Mouse (Mus musculus) bone marrow macrophage, adult 2 months (primary cell): ENCODE measurements around the gene Gse1. TPM values are rescaled to one million over a fixed set of nuclear protein-coding genes. Genes with fewer than 3 reads are reported as not detected.

Experiments
- H3K27ac ChIP-seq: 2 replicates; pipeline ENCODE4 v1.5.1; 2012; ENCODE audit warnings: low read depth, low read length; ENCODE audit not compliant: insufficient read depth
- H3K4me1 ChIP-seq: 2 replicates; pipeline ENCODE4 v1.6.1; 2012; ENCODE audit warnings: low read length; ENCODE audit not compliant: control insufficient read depth, insufficient read depth
- H3K4me3 ChIP-seq: 2 replicates; pipeline ENCODE4 v1.5.1; 2012; ENCODE audit warnings: mild to moderate bottlenecking, low read length, moderate library complexity; ENCODE audit not compliant: insufficient read depth
- CTCF ChIP-seq: IDR thresholded peaks from 2 replicates; pipeline ENCODE4 v1.5.1; 2012; ENCODE audit warnings: low read depth, mild to moderate bottlenecking, low read length, moderate library complexity
- POLR2A ChIP-seq: IDR thresholded peaks from 2 replicates; pipeline ENCODE4 v1.6.1; 2012; ENCODE audit warnings: mild to moderate bottlenecking, low read depth, low read length, borderline replicate concordance
- polyA plus RNA-seq: library from polyadenylated mRNA; stranded (reverse); fragments of >200 nt; gene quantifications from 2 replicates; pipeline ENCODE4 v1.2.4, GENCODE M21; 2012; ENCODE audit not compliant: missing spikeins, insufficient read depth, insufficient read length

The Gse1 gene
- polyA plus RNA-seq, 1 experiment = 15.1 TPM

GRCm38 (mm10) chr8:120232913-120233312, 4.7 kb downstream of the Gse1 start:
- no peak overlapping the region for H3K27ac ChIP-seq
- no peak overlapping the region for H3K4me3 ChIP-seq
- TF ChIP-seq POLR2A (no peak), CTCF (no peak)
- peaks cover 4% of the 10 kb centered on the region for H3K4me1 ChIP-seq

DNA sequence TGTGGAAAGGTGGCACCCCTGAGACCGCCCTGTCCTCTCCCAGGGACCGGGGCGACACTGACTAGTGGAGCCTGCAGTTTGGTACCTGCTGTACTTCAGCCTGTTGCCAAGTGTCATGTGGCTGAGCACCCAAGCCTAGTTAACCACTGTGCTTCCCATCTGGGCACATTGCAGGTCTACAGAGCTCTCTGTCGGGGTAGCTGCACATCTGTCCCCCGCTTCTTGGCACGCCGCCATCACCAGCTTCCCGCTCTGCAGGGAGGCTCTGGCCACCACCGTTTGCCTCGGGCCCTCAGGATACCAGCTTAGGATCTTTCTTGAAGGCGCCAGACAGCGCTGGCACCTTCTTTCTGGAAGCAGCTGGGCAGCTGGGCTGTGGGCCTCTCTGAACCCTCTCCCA, 6.2 kb downstream of the Gse1 start:
- H3K4me3 ChIP-seq = no peak overlapping the region

DNA sequence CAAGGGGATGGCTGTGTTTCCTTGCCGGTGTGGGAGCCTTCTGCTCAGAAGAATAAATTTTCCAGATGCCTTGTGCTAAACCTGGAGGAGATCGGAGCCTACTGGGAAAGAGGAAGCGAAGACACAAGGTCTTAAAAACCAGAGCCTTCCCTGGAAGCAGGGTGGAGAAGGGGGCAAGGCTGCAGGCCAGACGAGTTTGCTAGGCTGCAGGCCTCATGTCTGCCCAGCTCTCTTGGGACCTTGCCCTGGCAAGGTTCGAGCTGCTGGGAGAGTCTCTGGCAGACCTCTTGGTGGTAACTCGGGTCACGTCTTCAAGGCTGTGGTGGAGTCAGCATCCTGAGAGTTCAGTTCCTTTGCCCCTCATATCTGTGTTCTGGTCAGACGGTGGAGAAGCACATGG, 6.6 kb downstream of the Gse1 start:
- no peaks in the 10 kb centered on the region; the same call in 1 of the 2 replicates for H3K4me1 ChIP-seq
- no peak overlapping the region for H3K27ac ChIP-seq
- no peak overlapping the region for H3K4me3 ChIP-seq
- no peak for TF ChIP-seq POLR2A
- TF ChIP-seq CTCF = no peak

More for the DNA sequence above, 6.2 kb downstream of the Gse1 start:
- H3K4me1 ChIP-seq = peaks cover 3% of the 10 kb centered on the region; the same call in 1 of the 2 replicates
- H3K27ac ChIP-seq = no peak overlapping the region
- no peak for TF ChIP-seq CTCF
- no peak for TF ChIP-seq POLR2A

- no peak overlapping the region for H3K27ac ChIP-seq
- peaks cover 24% of the 10 kb centered on the region for H3K4me1 ChIP-seq
- TF ChIP-seq POLR2A = no peak
- no peak for TF ChIP-seq CTCF
- no peak overlapping the region for H3K4me3 ChIP-seq
Observed at GRCm38 (mm10) chr8:120243222-120243621, 15.0 kb downstream of the Gse1 start.

DNA sequence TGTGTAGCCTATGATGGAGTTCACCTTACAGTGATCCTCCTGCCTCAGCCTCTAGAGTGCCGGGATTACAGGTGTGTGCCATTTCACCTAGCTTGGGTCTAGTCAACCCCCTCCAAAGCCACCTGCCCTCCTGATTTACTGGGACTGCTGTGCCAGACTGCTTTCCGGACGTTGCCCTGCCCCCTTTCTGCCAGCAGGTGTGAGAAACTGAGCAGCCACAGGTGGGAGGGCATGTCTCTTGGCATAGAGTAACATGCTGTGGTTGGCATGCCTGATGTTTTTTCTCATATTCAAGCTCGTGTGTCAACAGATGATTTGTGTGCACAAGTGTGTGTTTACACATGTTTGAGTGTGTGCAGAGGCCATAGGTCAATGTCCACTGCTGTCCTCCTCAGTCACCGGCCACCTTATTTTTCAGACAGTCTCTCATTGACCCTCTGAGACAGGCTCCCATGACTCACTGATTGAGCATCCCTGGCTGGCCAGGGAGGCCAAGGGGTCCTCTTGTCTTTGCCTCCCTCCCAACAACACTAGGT, 15.7 kb downstream of the Gse1 start:
- TF ChIP-seq POLR2A = no peak
- no peak for TF ChIP-seq CTCF
- no peak overlapping the region for H3K4me3 ChIP-seq
- no peak overlapping the region for H3K27ac ChIP-seq
- H3K4me1 ChIP-seq = peaks cover 24% of the 10 kb centered on the region

DNA sequence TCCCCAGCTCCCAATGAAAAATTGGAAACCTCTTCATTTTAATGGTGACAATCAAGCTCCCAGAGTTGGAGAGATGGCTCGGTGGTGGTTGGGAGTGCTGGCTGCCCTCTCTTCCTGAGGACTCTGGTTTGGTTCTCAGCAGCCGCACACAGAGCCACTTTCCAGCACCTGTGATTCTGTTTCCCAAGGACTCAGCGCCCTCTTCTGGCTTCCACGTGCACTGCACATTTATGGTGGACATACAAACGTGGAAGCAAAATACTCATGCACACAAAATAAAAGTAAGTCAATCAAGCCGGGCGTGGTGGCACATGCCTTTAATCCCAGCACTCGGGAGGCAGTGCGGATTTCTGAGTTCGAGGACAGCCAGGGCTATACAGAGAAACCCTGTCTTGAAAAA, 16.3 kb downstream of the Gse1 start:
- Histone ChIP-seq H3K4me1 (peaks cover 24% of the 10 kb centered on the region), H3K27ac (no peak overlapping the region), H3K4me3 (no peak overlapping the region)
- TF ChIP-seq POLR2A (no peak), CTCF (peak; percentile 40; the same call in 1 of the 2 replicates)

DNA sequence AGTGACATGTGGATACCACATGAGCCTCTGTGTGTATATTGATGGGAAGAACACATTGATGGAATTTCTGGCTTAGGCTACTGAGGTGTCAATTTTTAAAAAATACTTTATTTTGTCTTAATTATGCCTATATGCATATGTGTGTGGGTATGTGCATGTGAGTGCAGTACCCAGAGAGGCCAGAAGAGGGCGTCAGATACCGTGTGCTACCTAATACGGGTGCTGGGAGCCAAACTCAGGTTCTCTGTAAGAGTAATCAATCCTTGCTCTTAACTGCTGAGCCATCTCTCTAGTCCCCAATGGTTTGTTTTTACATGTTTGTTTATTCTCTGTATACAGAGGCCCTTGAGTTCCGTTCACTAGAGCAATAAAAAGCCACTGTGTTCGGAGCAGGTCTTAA, 19.4 kb downstream of the Gse1 start:
- H3K27ac ChIP-seq = no peak overlapping the region
- TF ChIP-seq CTCF = peak; percentile 21; the same call in 1 of the 2 replicates
- no peak for TF ChIP-seq POLR2A
- H3K4me1 ChIP-seq = peaks cover 8% of the 10 kb centered on the region
- no peak overlapping the region for H3K4me3 ChIP-seq

- H3K4me1 ChIP-seq = peaks cover 4% of the 10 kb centered on the region
- no peak overlapping the region for H3K4me3 ChIP-seq
- TF ChIP-seq POLR2A = no peak
- no peak for TF ChIP-seq CTCF
- no peak overlapping the region for H3K27ac ChIP-seq
Observed at GRCm38 (mm10) chr8:120248031-120248430, 19.8 kb downstream of the Gse1 start.

DNA sequence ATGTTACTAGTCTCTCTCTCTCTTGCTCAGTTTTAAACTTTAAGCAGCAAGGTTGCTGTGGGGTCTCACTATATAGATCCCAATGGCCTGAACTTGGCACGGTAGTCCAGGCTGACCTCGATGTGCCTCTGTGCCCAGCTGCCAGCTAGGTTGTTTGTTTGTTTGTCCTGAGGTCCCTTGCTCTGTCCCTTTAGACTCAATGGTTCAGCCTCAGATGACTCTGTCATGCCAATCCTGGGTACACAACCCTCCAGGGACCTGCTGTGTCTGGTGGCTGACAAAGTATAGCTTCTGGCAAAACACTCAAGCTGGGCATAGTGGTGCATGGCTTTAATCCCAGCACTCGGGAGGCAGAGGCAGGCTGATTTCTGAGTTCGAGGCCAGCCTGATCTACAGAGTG, 20.2 kb downstream of the Gse1 start:
- no peak overlapping the region for H3K27ac ChIP-seq
- no peak for TF ChIP-seq CTCF
- no peak for TF ChIP-seq POLR2A
- H3K4me1 ChIP-seq = peaks cover 2% of the 10 kb centered on the region
- H3K4me3 ChIP-seq = no peak overlapping the region

GRCm38 (mm10) chr8:120249800-120250336, 21.6 kb downstream of the Gse1 start:
- Histone ChIP-seq H3K4me3 (no peak overlapping the region), H3K27ac (no peak overlapping the region), H3K4me1 (no peaks in the 10 kb centered on the region)
- TF ChIP-seq CTCF (no peak), POLR2A (no peak)
